Mouse (Mus musculus) forebrain, embryonic 16.5 days (tissue): ENCODE data around the gene Pamr1. TPM values are rescaled to one million over a fixed set of nuclear protein-coding genes. Genes with fewer than 3 reads are reported as not detected.

Source experiments
- ATAC-seq: fragments of 200-750 bp; cut with Nextera tagmentation; 2 replicates; pipeline ENCODE4 v1.8.0; 2017; ENCODE audit warnings: mild to moderate bottlenecking, moderate library complexity
- H3K27ac ChIP-seq: fragments of 300-500 bp; sonication (generic); 2 replicates; pipeline ENCODE4 v1.5.1; 2014; ENCODE audit warnings: low read length, control low read depth
- H3K27me3 ChIP-seq: fragments of 300-500 bp; sonication (generic); replicated peaks from 2 replicates; pipeline ENCODE4 v1.6.1; 2014; ENCODE audit warnings: low read length; ENCODE audit not compliant: control insufficient read depth, insufficient read depth
- H3K36me3 ChIP-seq: fragments of 300-500 bp; sonication (generic); 2 replicates; pipeline ENCODE4 v1.6.1; 2014; ENCODE audit not compliant: control insufficient read depth, insufficient read depth
- H3K4me1 ChIP-seq: fragments of 300-500 bp; sonication (generic); replicated peaks from 2 replicates; pipeline ENCODE4 v1.6.1; 2014; ENCODE audit warnings: low read length; ENCODE audit not compliant: control insufficient read depth, insufficient read depth
- H3K4me2 ChIP-seq: fragments of 300-500 bp; sonication (generic); 2 replicates; pipeline ENCODE4 v1.6.1; 2014; ENCODE audit warnings: mild to moderate bottlenecking, low read length, control low read depth
- H3K4me3 ChIP-seq: fragments of 300-500 bp; sonication (generic); replicated peaks from 2 replicates; pipeline ENCODE4 v1.5.1; 2014; ENCODE audit warnings: mild to moderate bottlenecking, low read length, control low read depth
- H3K9ac ChIP-seq: fragments of 300-500 bp; sonication (generic); replicated peaks from 2 replicates; pipeline ENCODE4 v1.6.1; 2014; ENCODE audit warnings: low read depth, low read length, control low read depth
- H3K9me3 ChIP-seq: fragments of 300-500 bp; sonication (generic); 2 replicates; pipeline ENCODE4 v1.6.1; 2016; ENCODE audit warnings: low read length; ENCODE audit not compliant: control insufficient read depth
- WGBS: fragments of 180-500 bp; shearing (Covaris S2); extraction: QIAGEN DNeasy Blood & Tissue Kit; methylation state at CpG from one replicate; pipeline ENCODE4 v1.1.7; 2014; 5-methylcytosine and 5-hydroxymethylcytosine counted together
- polyA plus RNA-seq: library from polyadenylated mRNA; unstranded; fragments of >200 nt; fragmentation: Nextera tagmentation; extraction: Ambion mirVana; gene quantifications from 2 replicates; pipeline ENCODE4 v1.2.1, GENCODE M21; 2015

The Pamr1 gene
- polyA plus RNA-seq, 1 experiment from 2014 or later = 2.6 TPM

DNA sequence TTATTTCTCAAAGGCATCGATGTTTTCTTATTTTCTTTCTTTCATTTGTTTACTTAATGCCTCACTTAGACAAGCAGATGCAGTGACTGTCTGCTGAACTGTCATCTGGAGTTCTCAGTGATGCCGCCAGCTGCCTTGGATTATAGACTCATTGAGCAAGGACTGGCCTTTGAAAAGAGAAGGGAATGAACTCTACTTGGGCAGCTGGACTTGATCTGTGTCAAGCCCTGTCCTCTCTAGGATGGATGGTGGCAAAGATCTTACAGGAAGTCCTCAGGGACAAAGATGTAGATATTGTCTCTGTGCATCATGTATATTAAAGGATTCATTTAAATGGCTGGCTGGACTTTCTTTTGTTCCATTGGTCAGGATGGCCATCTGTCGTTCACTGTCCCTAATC, 114.1 kb downstream of the Pamr1 start:
- peak overlapping the region; percentile 0; the same call in 1 of the 2 replicates for H3K27ac ChIP-seq
- H3K4me3 ChIP-seq = no peak overlapping the region
- 35% methylated on average over 3 of the region's 3 CpGs for WGBS

DNA sequence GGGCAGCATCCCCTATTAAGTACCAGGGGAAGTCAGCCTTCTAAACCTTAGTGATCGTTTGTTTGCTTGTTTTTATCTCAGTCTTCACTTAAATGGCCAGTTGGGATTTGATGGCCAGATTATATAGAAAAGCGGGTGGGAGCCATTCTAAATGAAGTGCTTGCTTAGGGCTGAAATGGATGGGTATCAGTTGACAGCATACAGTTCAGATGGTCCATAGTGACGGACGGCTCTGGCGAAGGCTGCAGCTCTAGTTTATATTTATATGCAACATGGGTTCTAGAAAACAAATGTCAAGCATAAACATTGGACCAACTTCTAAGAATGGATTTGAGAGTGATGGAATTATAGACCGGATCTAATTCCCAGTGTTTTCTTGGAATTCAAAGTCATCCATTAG, 118.2 kb downstream of the Pamr1 start:
- Histone ChIP-seq H3K36me3 (no peaks in the 10 kb centered on the region), H3K9ac (no peak overlapping the region), H3K27me3 (no peaks in the 10 kb centered on the region), H3K4me2 (no peak overlapping the region), H3K9me3 (no peaks in the 10 kb centered on the region), H3K4me1 (peaks cover 12% of the 10 kb centered on the region), H3K27ac (no peak overlapping the region), H3K4me3 (no peak overlapping the region)
- no peak for ATAC-seq
- WGBS = 92% methylated on average over 6 of the region's 6 CpGs

More for the DNA sequence above, 114.1 kb downstream of the Pamr1 start:
- no peak for ATAC-seq
- no peak overlapping the region for H3K9ac ChIP-seq
- H3K4me2 ChIP-seq = peak overlapping the region; percentile 94
- no peaks in the 10 kb centered on the region for H3K36me3 ChIP-seq
- no peaks in the 10 kb centered on the region for H3K9me3 ChIP-seq
- 0 out of 2 replicates have a peak, but pooled peaks cover 4% of the 10 kb centered on the region for H3K27me3 ChIP-seq
- peaks cover 36% of the 10 kb centered on the region for H3K4me1 ChIP-seq

DNA sequence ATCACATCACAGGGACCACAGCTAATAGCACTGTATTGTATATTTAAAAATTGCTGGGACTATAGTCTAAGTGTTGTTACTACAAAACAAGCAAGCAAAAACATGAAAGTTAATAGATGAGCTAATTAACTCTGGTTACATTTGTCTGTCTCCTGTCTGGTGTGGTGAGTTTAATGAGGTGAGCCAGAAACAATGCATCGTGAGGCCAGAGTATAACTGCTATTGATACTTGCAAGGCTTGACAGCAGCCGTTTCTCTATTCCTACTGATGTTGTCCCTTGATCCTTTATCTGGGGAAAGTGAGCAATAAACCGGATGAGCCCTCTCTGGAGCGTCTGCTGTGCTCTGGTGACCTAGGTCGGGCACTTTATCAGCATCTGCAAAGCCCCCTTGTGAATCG, 119.8 kb downstream of the Pamr1 start:
- 0 out of 2 replicates have a peak, but pooled peaks cover 2% of the 10 kb centered on the region for H3K4me1 ChIP-seq
- no peak overlapping the region for H3K4me3 ChIP-seq
- no peak overlapping the region for H3K9ac ChIP-seq
- no peak overlapping the region for H3K4me2 ChIP-seq
- no peak overlapping the region for H3K27ac ChIP-seq
- H3K27me3 ChIP-seq = no peaks in the 10 kb centered on the region
- WGBS = 31% methylated on average over 6 of the region's 6 CpGs
- no peaks in the 10 kb centered on the region for H3K9me3 ChIP-seq
- H3K36me3 ChIP-seq = no peaks in the 10 kb centered on the region
- ATAC-seq = no peak

DNA sequence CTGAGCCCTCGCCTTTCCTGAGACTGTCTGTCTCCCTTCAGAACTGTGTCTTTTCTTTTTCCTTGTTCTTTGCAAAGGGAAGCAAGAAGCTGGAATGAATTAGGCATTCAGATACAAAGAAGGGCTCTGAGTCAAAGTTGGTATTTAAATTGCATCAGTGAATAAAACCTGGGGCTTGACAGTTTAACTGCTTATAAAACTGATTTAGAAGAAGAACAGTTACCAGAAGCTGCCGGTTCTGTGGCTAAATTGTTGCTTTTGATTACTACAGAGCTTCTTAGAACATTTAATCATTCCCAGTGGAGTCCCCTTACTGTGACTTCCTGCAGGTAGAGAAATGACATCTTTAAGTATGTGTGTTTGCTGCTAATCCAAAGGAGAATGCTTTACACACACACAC, 124.8 kb downstream of the Pamr1 start:
- Histone ChIP-seq H3K4me3 (no peak overlapping the region), H3K36me3 (no peaks in the 10 kb centered on the region; the same call in 1 of the 2 replicates)
- WGBS = 31% methylated on average over 2 of the region's 2 CpGs

DNA sequence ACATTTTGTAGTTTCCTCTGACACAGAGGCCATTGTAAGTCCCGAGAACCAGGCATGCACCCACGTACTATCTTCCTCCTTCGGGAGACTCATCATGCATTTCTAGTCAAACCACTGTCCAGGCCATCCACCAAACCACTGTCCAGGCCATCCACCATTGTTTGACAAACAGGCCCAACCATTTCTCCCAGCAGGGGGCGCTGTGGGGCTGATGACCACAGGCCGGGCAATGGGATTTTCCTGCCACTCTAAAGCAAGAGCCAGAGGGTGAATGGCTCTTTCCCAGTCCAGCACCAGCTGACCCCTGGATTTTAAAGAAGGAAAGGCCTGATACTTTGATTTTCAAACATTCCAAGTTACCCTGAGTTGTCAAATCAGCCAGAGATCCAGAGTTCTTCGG, 125.5 kb downstream of the Pamr1 start:
- Histone ChIP-seq H3K36me3 (no peaks in the 10 kb centered on the region; the same call in 1 of the 2 replicates), H3K4me2 (no peak overlapping the region), H3K9ac (no peak overlapping the region), H3K27me3 (no peaks in the 10 kb centered on the region), H3K27ac (no peak overlapping the region), H3K4me3 (no peak overlapping the region), H3K4me1 (0 out of 2 replicates have a peak, but pooled peaks cover 8% of the 10 kb centered on the region), H3K9me3 (no peaks in the 10 kb centered on the region)
- 79% methylated on average over 6 of the region's 6 CpGs for WGBS
- ATAC-seq = no peak

More for the DNA sequence above, 124.8 kb downstream of the Pamr1 start:
- Histone ChIP-seq H3K4me2 (no peak overlapping the region), H3K9me3 (no peaks in the 10 kb centered on the region), H3K27me3 (no peaks in the 10 kb centered on the region), H3K4me1 (0 out of 2 replicates have a peak, but pooled peaks cover 8% of the 10 kb centered on the region), H3K9ac (no peak overlapping the region), H3K27ac (no peak overlapping the region)
- no peak for ATAC-seq

DNA sequence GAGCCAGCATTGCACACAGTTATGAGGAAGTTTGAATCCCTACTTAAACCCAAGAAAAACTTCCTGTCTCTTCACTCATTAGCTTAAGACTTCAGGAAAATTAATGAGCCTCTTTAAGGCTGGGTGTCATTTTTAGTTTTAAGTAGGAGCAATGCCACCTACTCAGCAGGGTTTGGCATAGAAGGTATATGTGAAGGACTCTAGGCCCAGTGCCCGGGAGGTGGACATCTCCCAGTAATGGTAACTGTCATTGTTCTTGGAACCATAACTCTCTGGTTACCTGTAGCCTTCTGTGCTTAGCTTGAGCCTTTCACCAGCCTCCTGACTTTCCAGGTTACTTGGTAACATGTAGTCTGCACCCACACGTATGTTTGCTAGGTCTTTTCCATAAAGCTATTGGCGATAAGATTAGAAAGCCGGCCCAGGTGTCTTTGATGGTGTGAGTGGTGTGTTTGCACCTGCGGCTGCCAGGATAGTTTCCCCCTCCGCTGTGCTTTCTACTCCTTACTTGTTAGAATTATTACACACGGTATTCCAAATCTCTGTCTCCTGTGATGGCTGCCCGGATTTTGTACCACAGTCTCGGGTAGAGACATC, 127.0 kb downstream of the Pamr1 start:
- no peak overlapping the region for H3K9ac ChIP-seq
- no peaks in the 10 kb centered on the region for H3K9me3 ChIP-seq
- H3K27ac ChIP-seq = no peak overlapping the region
- no peak overlapping the region for H3K4me2 ChIP-seq
- no peak for ATAC-seq
- H3K4me1 ChIP-seq = 0 out of 2 replicates have a peak, but pooled peaks cover 8% of the 10 kb centered on the region
- no peaks in the 10 kb centered on the region for H3K27me3 ChIP-seq
- no peaks in the 10 kb centered on the region; the same call in 1 of the 2 replicates for H3K36me3 ChIP-seq
- WGBS = 96% methylated on average over 9 of the region's 9 CpGs
- H3K4me3 ChIP-seq = no peak overlapping the region

DNA sequence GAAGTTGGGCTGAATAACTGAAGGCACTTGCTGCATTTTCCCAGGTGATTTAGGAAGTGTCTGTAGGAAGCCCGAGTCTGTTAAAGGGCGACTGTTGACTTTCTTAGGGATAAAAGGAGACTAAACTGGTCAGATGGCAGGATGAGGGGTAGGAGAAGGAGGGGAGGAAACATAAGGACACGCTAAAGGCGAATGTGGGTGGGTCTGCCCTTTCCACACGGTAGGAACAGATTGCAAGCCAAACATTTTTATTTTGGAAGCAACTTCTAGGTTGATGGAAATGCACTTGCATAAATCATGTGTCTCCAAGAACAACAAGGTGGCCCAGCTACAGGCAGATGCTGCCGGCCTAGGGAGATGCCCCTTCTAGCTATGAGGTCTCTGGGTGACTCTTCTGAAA, 127.6 kb downstream of the Pamr1 start:
- Histone ChIP-seq H3K9ac (no peak overlapping the region), H3K4me3 (no peak overlapping the region), H3K27me3 (no peaks in the 10 kb centered on the region), H3K36me3 (no peaks in the 10 kb centered on the region; the same call in 1 of the 2 replicates), H3K4me2 (no peak overlapping the region), H3K4me1 (0 out of 2 replicates have a peak, but pooled peaks cover 8% of the 10 kb centered on the region), H3K27ac (no peak overlapping the region), H3K9me3 (no peaks in the 10 kb centered on the region)
- ATAC-seq = no peak
- 87% methylated on average over 6 of the region's 6 CpGs for WGBS

GRCm38 (mm10) chr2:102681351-102681750, 131.5 kb downstream of the Pamr1 start:
- Histone ChIP-seq H3K9me3 (no peaks in the 10 kb centered on the region), H3K27me3 (no peaks in the 10 kb centered on the region), H3K9ac (no peak overlapping the region), H3K4me3 (no peak overlapping the region), H3K27ac (no peak overlapping the region), H3K4me2 (no peak overlapping the region), H3K4me1 (peaks cover 6% of the 10 kb centered on the region; the same call in 1 of the 2 replicates), H3K36me3 (no peaks in the 10 kb centered on the region; the same call in 1 of the 2 replicates)
- ATAC-seq = no peak
- WGBS = 67% methylated on average over 7 of the region's 7 CpGs

- H3K27ac ChIP-seq = no peak overlapping the region
- no peak for ATAC-seq
- no peaks in the 10 kb centered on the region for H3K27me3 ChIP-seq
- H3K9ac ChIP-seq = no peak overlapping the region
- no peaks in the 10 kb centered on the region for H3K9me3 ChIP-seq
- H3K36me3 ChIP-seq = no peaks in the 10 kb centered on the region; the same call in 1 of the 2 replicates
- no peak overlapping the region for H3K4me3 ChIP-seq
- H3K4me1 ChIP-seq = peaks cover 6% of the 10 kb centered on the region; the same call in 1 of the 2 replicates
- no peak overlapping the region for H3K4me2 ChIP-seq
- 46% methylated on average over 5 of the region's 5 CpGs for WGBS
These were observed 132.4 kb downstream of the Pamr1 start for GRCm38 (mm10) chr2:102682168-102682567.
